Mouse (Mus musculus) hematopoietic stem cell, adult 5-6 weeks (primary cell): ENCODE measurements around the gene Plek2. TPM values are rescaled to one million over a fixed set of nuclear protein-coding genes. Genes with fewer than 3 reads are reported as not detected.

Experiments used
- ATAC-seq, 2 experiments: fragments of 125-278 bp in 1 of 2; replicated peaks in 1 of 2; 2 replicates each; pipeline ENCODE4 v1.8.0; 2016 to 2017; ENCODE audit warnings: inconsistent platforms in 2 of 2, mild to moderate bottlenecking in 2 of 2, moderate number of reproducible peaks in 2 of 2, low read depth in 1 of 2, moderate TSS enrichment in 1 of 2; ENCODE audit not compliant: low FRiP score in 2 of 2, poor library complexity in 2 of 2, severe bottlenecking in 2 of 2, insufficient read depth in 1 of 2, low TSS enrichment in 1 of 2
- total RNA-seq: library from RNA; stranded (forward); fragments of 172-1452, 232-1000 nt; gene quantifications from 2 replicates; pipeline ENCODE4 v1.2.3, GENCODE M21; 2017

The Plek2 gene
- total RNA-seq, 1 experiment from 2014 or later = not detected

- ATAC-seq = peak; percentile 94
Observed at GRCm38 (mm10) chr12:78861496-78862253, 45.1 kb downstream of the Plek2 start, which contains the start of the genes Atp6v1d and Eif2s1. Gene Atp6v1d (minus strand): TSS chr12:78861638. Gene Eif2s1 (plus strand): TSS chr12:78861819.

GRCm38 (mm10) chr12:78860921-78861495 is 45.8 kb downstream of the Plek2 start:
- ATAC-seq = peak; percentile 18 to 34; a peak in 3 of 4 replicates

GRCm38 (mm10) chr12:78848246-78848645 is 58.5 kb downstream of the Plek2 start:
- no peak for ATAC-seq

- ATAC-seq = no peak
Observed at GRCm38 (mm10) chr12:78842429-78842828, 64.3 kb downstream of the Plek2 start.

- no peak for ATAC-seq
Observed at GRCm38 (mm10) chr12:78839906-78840305, 66.9 kb downstream of the Plek2 start.

Other genes with a start within 250 kb of the Plek2 start
- not detected in 2 replicates for gene Fam71d, start 215.4 kb downstream of the Plek2 start, total RNA-seq
- gene Mpp5, start 158.1 kb downstream of the Plek2 start, total RNA-seq = 43.7 and 47.7 TPM in 2 replicates
- 33.5 and 61.6 TPM in 2 replicates for gene Atp6v1d, start 45.3 kb downstream of the Plek2 start, total RNA-seq
- gene Eif2s1, start 45.1 kb downstream of the Plek2 start, total RNA-seq = 80.7 and 101 TPM in 2 replicates
- 21.8 and 27.7 TPM in 2 replicates for gene Tmem229b, start 100.7 kb upstream of the Plek2 start, total RNA-seq
- 0.13 and 0.60 TPM in 2 replicates for gene Plekhh1, start 122.2 kb upstream of the Plek2 start, total RNA-seq
- gene Pigh, start 182.7 kb upstream of the Plek2 start, total RNA-seq = 17.8 and 23.3 TPM in 2 replicates
- gene Arg2, start 223.8 kb upstream of the Plek2 start, total RNA-seq = 0.99 and 1.6 TPM in 2 replicates